Mouse (Mus musculus) right cerebral cortex, adult 18-20 months (tissue): ENCODE measurements around the gene BC053393.
A peak's percentile ranks its signal among the peaks of the same experiment; 100 is the strongest.
"Not testable (repeated sequence)": the region's sequence is repeated elsewhere in the genome, so short reads cannot be mapped to it uniquely, and the experiment has no call there.

Experiments used
- DNase-seq: peaks from one replicate; pipeline ENCODE4 v3.0.0; 2022; ENCODE audit warnings: mixed read lengths

The BC053393 gene

GRCm38 (mm10) chr11:46571327-46571726, at the start of gene BC053393:
BC053393 (plus strand) TSS chr11:46571536.
- peak; percentile 35 for DNase-seq

- no peak for DNase-seq
Measured at GRCm38 (mm10) chr11:46522719-46523118, 48.6 kb upstream of the BC053393 start.

GRCm38 (mm10) chr11:46523912-46524311, 47.4 kb upstream of the BC053393 start, which contains the start of gene Gm12169:
Gm12169 (plus strand) TSS chr11:46524212.
- DNase-seq: no peak

GRCm38 (mm10) chr11:46530149-46530548, 41.2 kb upstream of the BC053393 start:
- no peak for DNase-seq

- no peak for DNase-seq
Measured at GRCm38 (mm10) chr11:46536978-46537377, 34.4 kb upstream of the BC053393 start.

GRCm38 (mm10) chr11:46543530-46543929, 27.8 kb upstream of the BC053393 start:
- DNase-seq: no peak

- no peak for DNase-seq
Measured at GRCm38 (mm10) chr11:46549721-46550120, 21.6 kb upstream of the BC053393 start.

GRCm38 (mm10) chr11:46552741-46553140, 18.6 kb upstream of the BC053393 start:
- peak; percentile 47 for DNase-seq

GRCm38 (mm10) chr11:46561096-46561495, 10.2 kb upstream of the BC053393 start:
- DNase-seq: no peak

- no peak for DNase-seq
Measured at GRCm38 (mm10) chr11:46564671-46565070, 6.7 kb upstream of the BC053393 start.

GRCm38 (mm10) chr11:46565967-46566366, 5.4 kb upstream of the BC053393 start:
- no peak for DNase-seq

GRCm38 (mm10) chr11:46569107-46569506, 2.2 kb upstream of the BC053393 start:
- no peak for DNase-seq

GRCm38 (mm10) chr11:46578771-46579281, 7.5 kb downstream of the BC053393 start:
- DNase-seq: no peak

GRCm38 (mm10) chr11:46580428-46580827, 9.1 kb downstream of the BC053393 start:
- no peak for DNase-seq

GRCm38 (mm10) chr11:46582741-46583140, 11.4 kb downstream of the BC053393 start:
- no peak for DNase-seq

GRCm38 (mm10) chr11:46592416-46592815, 21.1 kb downstream of the BC053393 start:
- no peak for DNase-seq

GRCm38 (mm10) chr11:46619929-46620328, 48.6 kb downstream of the BC053393 start:
- no peak for DNase-seq

GRCm38 (mm10) chr11:46620414-46621168, 49.3 kb downstream of the BC053393 start:
- DNase-seq: no peak

- DNase-seq: no peak
Measured at GRCm38 (mm10) chr11:46629211-46629795, 58.0 kb downstream of the BC053393 start, which contains the start of gene Dppa1. Dppa1 (minus strand) TSS chr11:46629261.

GRCm38 (mm10) chr11:46631635-46632034, 60.3 kb downstream of the BC053393 start:
- DNase-seq: peak; percentile 9

GRCm38 (mm10) chr11:46635516-46635915, 64.2 kb downstream of the BC053393 start:
- not testable (repeated sequence) for DNase-seq

- no peak for DNase-seq
Measured at GRCm38 (mm10) chr11:46636568-46636967, 65.2 kb downstream of the BC053393 start.
